Mouse (Mus musculus): Measurements from ENCODE around the gene Slc5a4a.

GRCm38 (mm10) chr10:76201416-76201815 lies 54.2 kb downstream of the Slc5a4a start:
- TF ChIP-seq CTCF (IDR thresholded peaks at IDR 0.05; ENCODE audit: control insufficient read depth, insufficient read depth, insufficient read length) (no peak), MYOD1 (IDR thresholded peaks at IDR 0.05; ENCODE audit: control insufficient read depth, insufficient read length, low read depth) (no peak), USF1 (IDR thresholded peaks at IDR 0.05; ENCODE audit: low read depth) (no peak), MAX (IDR thresholded peaks at IDR 0.05) (no peak)
